Mouse (Mus musculus): ENCODE measurements around the gene Zzz3.
A peak's percentile ranks its signal among the peaks of the same experiment; 100 is the strongest.

The Zzz3 gene

DNA sequence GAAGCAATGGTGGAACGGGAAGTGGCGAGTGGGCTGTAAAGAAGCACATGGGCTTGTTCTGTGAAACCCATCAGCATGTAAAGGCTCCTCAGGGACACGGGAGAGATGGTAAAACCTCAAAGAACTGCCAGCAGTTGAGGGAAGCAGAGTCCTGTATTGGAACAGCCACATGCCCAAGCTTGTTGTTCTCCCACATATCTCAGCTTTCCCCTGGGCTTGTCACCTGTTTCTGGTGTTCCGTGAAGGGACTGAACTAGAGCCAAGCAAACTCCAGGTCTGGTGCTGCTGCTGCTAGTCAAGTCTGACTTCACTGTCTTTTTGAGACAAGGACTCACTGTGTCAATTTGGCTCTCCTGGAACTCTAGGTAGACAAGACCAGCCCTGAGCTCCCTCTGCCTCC lies 72.0 kb downstream of the Zzz3 start:
- no peak for DNase-seq (ENCODE audit: low spot score in 2 of 2)

- DNase-seq (ENCODE audit: low spot score in 2 of 2) = no peak
Observed at GRCm38 (mm10) chr3:152468032-152468431, 72.8 kb downstream of the Zzz3 start.

DNA sequence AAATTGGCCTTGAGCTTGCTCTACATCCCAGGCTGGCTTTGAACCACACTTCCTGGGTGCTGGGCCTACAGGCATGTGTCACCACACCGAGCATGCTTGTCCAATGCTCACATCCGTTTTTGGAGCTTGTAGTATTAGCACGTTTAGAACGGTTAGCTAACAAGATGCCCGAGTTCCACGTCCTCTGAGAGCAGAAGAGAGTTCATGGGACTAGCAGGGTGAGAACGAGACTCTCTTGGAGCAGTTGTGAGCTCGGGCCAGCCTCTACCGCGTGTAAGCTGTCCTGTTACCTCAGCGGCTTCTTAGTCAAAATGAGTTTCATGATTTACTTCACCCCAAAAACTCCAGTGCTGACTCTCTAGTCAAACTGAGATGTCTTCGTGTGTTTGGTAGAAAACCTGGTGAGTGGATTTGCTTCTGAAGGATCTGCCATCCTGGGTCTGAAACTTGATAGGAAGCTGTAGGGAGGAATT lies 73.3 kb downstream of the Zzz3 start:
- DNase-seq (ENCODE audit: low spot score in 2 of 2) = no peak

DNA sequence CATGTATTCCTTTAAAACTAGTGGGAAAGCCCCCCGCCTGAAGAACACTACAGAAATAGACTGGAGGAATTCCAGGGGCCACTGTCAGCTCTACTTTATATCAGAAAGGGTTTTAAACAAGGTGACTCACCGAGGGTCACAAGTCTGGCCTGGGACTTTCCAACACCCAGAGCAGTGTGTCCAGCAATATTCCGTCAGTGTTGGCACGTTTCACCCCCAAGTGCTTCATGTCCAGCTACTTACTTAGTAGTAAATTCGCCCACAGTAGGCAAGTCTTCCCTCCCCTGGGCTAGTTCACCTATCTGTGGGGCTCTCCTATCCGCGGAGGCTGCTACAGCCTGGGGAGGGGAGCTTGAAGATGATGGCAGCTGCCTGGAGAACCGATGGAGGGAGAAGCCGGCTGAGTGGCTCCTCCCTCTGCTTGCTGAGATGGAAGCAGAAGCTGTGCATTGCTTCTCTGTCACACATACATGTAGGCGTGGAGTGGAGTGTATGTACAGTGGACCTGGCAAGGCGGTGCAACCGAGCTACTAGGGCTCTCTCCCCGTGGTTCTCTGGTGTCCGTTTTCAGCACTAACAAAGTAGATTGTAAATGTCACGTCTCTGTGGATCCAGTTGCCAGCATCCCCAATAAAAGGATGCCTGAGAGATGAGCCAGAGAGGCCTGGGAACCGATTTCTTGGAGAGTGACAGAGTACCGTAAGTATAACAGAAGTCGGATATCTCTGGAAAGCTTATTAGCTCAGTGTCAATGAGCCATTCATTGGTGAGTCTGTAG lies 74.3 kb downstream of the Zzz3 start:
- DNase-seq (ENCODE audit: low spot score in 2 of 2) = no peak

GRCm38 (mm10) chr3:152470347-152470746 lies 75.1 kb downstream of the Zzz3 start:
- DNase-seq (ENCODE audit: low spot score in 2 of 2) = no peak

DNA sequence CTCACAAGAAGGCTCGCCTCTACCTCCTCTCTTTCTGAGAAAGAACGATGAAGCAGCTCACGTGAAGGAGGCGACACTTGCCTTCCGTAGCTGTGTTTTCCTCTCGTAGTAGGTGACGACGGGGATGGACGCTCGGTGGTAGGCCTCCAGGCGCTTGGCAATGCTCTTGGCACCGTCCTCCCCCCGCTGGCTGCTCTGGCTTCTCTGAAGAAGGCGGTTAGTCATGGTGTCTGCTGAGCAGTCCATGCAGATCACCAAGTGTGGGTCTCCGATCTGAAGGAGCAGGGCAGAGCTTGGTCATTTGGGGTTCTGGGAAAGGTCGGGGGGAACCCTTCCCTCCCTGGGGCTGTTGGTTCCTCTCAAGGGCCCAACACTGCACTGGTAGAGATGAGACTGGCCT lies 77.4 kb downstream of the Zzz3 start:
- DNase-seq (ENCODE audit: low spot score in 2 of 2) = no peak

DNA sequence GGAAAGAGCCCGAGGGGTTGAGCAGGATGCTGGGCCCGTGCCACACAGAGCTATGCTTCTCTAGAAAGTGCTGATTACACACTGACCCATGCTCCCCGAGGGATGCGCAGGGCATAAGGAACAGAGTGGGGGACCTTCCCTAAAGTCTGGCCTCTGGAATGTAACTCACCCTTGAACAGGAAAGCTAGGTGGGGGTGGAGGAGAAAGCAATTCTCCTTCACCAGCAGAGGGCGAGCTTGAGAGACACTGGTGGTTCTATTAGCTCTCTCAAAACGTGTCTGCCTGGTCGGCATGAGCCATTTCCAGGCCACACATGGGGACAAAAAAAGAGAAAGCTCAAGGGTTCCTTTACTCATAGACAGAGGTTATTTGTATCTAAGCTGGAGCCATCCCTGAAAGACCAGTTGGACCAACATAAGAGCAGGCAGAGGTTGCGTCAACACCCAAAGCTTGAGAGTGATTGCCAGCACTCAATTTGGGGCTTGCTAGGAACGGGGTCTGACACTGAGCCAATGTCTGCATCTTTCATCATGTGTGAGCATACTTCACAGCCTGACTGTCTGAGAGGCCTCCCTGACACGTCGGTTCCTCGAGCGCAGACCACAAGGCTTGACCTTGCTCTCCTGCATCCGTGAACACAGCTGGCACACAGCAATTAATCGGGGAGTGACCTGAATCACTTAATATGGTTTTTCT lies 79.5 kb downstream of the Zzz3 start:
- DNase-seq (ENCODE audit: low spot score in 2 of 2) = peak in 1 of 2 experiments; percentile 52

- no peak for DNase-seq (ENCODE audit: low spot score in 2 of 2)
Observed at GRCm38 (mm10) chr3:152475278-152475669, 80.0 kb downstream of the Zzz3 start.

DNA sequence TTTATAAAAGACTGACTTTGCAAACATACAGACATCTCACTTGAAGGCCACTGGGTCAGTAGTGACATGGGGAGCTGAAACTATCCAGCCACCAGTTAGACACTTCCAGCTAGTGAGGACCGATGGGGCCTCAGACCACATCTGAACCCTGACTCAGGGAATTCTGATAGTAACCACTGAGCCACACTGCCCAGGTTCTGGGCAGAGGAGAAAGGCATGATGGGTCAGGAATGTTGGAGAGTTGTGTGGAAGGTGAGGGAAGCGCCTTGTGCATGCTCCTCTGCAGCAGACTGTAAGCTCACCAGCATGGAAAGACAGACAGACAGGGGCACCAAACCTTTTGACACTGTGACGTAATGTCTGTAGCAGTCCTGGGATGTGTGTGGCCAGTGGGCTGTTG lies 80.6 kb downstream of the Zzz3 start:
- no peak for DNase-seq (ENCODE audit: low spot score in 2 of 2)

- DNase-seq (ENCODE audit: low spot score in 2 of 2) = peak; percentile 64 to 68
Observed at GRCm38 (mm10) chr3:152477796-152478527, 82.7 kb downstream of the Zzz3 start.

GRCm38 (mm10) chr3:152478599-152479435 lies 83.5 kb downstream of the Zzz3 start:
- DNase-seq (ENCODE audit: low spot score in 2 of 2) = peak; percentile 30 to 37

GRCm38 (mm10) chr3:152480336-152480735 lies 85.1 kb downstream of the Zzz3 start:
- no peak for DNase-seq (ENCODE audit: low spot score in 2 of 2)

- no peak for DNase-seq (ENCODE audit: low spot score in 2 of 2)
Observed at GRCm38 (mm10) chr3:152482182-152482581, 86.9 kb downstream of the Zzz3 start.

- DNase-seq (ENCODE audit: low spot score in 2 of 2) = no peak
Observed at GRCm38 (mm10) chr3:152483800-152484199, 88.5 kb downstream of the Zzz3 start.

DNA sequence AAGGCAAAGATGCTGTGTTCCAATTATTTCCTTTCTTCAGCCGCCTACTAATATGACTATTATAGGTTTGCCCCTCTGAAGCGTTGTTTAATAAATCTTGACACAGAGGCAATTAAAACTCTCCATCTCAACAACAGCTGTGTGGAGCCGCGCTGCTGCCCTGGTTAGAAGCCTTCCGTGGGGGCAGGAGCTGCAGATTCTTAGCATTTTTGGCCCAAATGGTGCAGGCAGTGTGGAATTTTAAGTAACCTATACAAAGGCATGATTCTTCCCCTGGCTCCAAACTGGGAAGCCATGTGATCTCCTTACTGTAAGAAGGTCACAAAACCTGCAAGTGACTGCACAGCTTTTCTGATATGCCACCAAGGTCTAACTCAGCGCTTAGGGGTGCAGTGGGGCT lies 88.9 kb downstream of the Zzz3 start:
- no peak for DNase-seq (ENCODE audit: low spot score in 2 of 2)

GRCm38 (mm10) chr3:152488964-152489363 lies 93.7 kb downstream of the Zzz3 start:
- no peak for DNase-seq (ENCODE audit: low spot score in 2 of 2)

DNA sequence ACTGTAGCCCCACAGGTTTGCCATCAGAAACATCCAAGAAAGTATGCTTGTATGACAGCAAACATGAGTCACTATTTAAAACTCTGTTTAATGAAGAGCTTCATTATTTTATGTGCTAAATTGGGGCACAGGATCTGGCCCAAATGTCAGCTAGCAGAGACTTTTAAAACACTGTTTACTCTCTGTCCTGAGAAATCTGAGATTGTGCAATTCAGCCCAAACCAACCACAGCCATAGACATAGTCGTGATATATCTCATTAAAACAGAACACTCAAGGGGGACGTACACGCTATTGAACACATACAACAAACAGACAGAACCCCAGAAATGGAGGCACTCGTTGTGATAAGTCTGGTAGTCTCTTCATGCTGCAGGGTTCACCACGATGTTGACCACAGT lies 95.2 kb downstream of the Zzz3 start:
- DNase-seq (ENCODE audit: low spot score in 2 of 2) = no peak

DNA sequence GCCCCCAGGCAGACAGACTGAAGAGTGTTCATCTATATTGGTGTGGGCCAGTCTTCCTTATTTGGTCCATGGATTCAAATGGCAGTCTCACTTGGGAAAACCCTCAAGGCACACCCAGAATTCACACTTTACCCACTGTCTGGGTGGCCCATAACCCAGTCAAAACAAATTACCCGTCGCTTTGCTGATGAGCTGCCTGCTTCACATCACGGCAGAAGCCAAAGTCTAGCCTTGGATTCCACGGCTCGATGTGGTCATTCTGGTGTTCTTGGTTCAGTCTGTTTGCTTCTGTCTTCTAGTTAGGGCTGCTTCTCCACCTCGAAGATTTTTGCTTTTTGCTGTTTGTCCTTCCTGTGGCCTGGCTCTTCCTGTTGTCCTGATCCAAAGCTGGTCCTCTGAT lies 97.0 kb downstream of the Zzz3 start:
- DNase-seq (ENCODE audit: low spot score in 2 of 2) = no peak

DNA sequence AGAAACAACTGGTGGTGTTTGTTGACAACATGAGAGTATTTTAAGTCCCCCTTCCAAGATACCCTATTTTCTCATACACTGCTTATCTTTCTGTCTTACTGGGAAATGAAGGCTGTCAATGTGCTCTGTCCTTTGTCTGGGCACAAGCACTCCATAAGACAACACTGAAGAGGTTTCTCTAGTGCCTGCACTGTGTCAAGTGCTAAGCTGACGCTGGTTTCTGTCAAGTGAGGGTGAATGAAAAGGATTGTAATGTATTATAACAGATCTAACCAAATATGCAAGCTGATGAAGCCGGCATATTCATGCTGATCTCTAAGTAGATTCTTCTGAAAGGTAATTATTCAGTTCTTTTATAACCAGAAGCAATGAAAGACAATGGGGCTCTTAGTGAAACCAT lies 98.5 kb downstream of the Zzz3 start:
- DNase-seq (ENCODE audit: low spot score in 2 of 2) = no peak

GRCm38 (mm10) chr3:152494667-152495360 lies 99.5 kb downstream of the Zzz3 start:
- DNase-seq (ENCODE audit: low spot score in 2 of 2) = no peak

GRCm38 (mm10) chr3:152495415-152495898 lies 100.2 kb downstream of the Zzz3 start:
- DNase-seq (ENCODE audit: low spot score in 2 of 2) = no peak
